Mouse (Mus musculus) cortical plate, adult 2 months (tissue): Measurements from ENCODE around the gene Upb1.

Experiments used
- CTCF ChIP-seq: fragments of 200-500 bp; IDR thresholded peaks from 2 replicates; pipeline ENCODE4 v1.5.1; 2011; ENCODE audit warnings: mild to moderate bottlenecking, control low read depth, low read length; ENCODE audit not compliant: insufficient read depth; ENCODE audit errors: extremely low read depth
- POLR2A ChIP-seq: fragments of 200-500 bp; IDR thresholded peaks from 2 replicates; pipeline ENCODE4 v1.6.1; 2011; ENCODE audit warnings: mild to moderate bottlenecking, low read length, control low read depth; ENCODE audit not compliant: insufficient read depth; ENCODE audit errors: extremely low read depth

DNA sequence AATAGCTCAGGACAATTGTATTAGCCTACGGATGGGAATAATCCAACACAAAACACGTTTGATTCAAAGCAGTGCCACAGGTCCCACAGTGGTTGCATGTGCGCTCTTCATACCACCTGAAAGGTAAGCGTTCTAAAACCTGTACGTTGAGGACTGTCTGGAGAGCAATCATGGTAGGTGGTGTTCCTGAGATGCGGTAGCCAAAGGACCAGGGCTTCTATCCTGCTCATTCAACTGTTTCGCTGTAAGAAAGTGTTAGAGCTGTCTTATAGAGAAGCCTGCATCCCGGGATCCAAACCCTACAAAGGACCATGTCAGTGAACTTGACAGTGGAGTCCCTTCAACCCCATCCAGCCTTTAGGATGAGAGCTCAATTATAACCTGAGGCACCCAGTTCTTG, 49.4 kb downstream of the Upb1 start:
- TF ChIP-seq CTCF, result no peak
- TF ChIP-seq POLR2A, result no peak
